Mouse (Mus musculus) kidney, adult 2 months (tissue): ENCODE results near the gene RPS10-NUDT3.

Experiments used
- CTCF ChIP-seq: fragments of 200-500 bp; conservative IDR thresholded peaks from 2 replicates; pipeline ENCODE4 v1.5.1; 2011; ENCODE audit warnings: low read depth, mild to moderate bottlenecking, control low read depth, low read length, moderate library complexity, mixed read lengths; ENCODE audit not compliant: insufficient read depth, insufficient read length
- POLR2A ChIP-seq: fragments of 200-500 bp; IDR thresholded peaks from one replicate; pipeline ENCODE4 v1.6.1; 2011; ENCODE audit warnings: low read depth, low read length, control low read depth

GRCm38 (mm10) chr17:27636132-27637020, 1.4 kb upstream of the RPS10-NUDT3 start, which contains the start of gene Rps10:
- TF ChIP-seq POLR2A (no peak), CTCF (no peak)
